Mouse (Mus musculus): ENCODE data around the gene Acod1. TPM values are rescaled to one million over a fixed set of nuclear protein-coding genes. Genes with fewer than 3 reads are reported as not detected.
A peak's percentile ranks its signal among the peaks of the same experiment; 100 is the strongest.

The Acod1 gene
- total RNA-seq (2021): not detected
- long read RNA-seq, experiment 1: 0 reads
- long read RNA-seq, experiment 2: 0 reads

GRCm38 (mm10) chr14:103046677-103047076, at the start of gene Acod1:
TSS of gene Acod1 (plus strand) at chr14:103046977.
- no peak for DNase-seq

GRCm38 (mm10) chr14:103007737-103008136, 39.0 kb upstream of the Acod1 start:
- no peak for DNase-seq

- peak in 1 of 2 experiments; percentile 21 for DNase-seq
Observed at GRCm38 (mm10) chr14:103011782-103012181, 35.0 kb upstream of the Acod1 start.

- peak; percentile 66 to 77 for DNase-seq
Observed at GRCm38 (mm10) chr14:103012563-103013150, 34.1 kb upstream of the Acod1 start.

GRCm38 (mm10) chr14:103017009-103017408, 29.8 kb upstream of the Acod1 start:
- no peak for DNase-seq

- no peak for DNase-seq
Observed at GRCm38 (mm10) chr14:103020046-103020445, 26.7 kb upstream of the Acod1 start.

DNA sequence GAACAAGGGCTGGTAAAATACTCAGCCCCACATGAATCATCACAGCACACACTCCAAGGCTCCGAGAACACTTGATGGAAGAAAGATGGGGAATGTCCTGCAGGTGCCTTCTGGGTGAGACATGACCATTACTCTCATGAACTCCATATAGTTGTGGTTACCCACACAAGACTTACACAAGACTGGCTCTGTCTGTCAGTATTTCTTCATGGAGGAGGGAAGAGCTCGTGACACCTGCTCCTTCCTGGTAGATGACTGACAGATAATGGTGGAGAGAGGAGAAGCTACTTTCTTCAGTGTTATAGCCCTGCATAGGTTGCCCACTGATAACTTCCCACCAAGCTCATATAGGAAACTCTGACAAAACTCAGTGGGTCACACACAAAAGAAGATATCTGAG, 17.6 kb upstream of the Acod1 start:
- no peak for DNase-seq

DNA sequence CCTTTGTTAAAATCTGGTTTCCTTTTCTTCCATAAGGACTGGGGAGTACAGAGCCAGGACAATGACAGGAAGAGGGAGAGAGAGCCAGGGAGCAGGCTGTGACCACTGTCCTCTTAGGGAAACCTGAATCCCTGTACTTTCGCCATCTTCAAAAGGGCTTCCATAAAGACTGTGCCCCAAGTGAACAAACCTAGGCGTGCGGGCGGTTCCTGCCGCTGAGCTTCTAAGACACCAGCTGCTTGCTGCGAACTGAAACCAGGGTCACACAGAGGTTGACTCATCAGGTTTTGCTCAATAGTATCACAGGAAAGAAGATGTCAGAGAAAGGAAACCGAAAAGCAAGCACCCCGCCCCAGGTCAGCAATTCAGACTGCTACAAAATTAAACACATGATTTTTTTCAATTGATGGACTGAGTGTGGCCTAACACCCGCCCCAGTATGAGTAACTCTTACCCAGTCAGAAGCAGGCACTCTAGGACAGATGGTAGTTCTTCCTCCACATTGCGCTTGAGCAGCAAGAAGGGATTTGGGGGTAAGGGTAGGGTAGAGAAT, 13.4 kb upstream of the Acod1 start:
- DNase-seq: peak; percentile 36 to 61

DNA sequence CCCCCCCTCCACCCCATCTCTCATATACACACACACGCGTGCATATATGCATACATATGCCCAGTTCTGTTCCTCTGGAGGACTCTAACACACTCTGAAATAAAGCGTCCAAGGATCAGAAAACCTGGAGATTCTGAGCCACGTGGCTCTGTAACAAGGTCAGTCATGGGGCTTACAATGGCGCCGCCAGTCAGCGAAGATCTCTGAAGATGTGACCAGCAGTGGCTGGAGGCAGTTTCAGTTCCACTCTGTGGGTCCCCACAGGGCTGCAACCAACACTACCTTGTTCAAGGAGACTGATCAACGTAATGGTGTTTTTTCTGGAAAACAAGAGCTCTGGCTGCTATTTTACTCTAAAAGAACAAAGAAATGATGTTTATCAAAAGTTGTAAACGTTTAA, 12.7 kb upstream of the Acod1 start:
- DNase-seq: peak; percentile 10 to 16

- DNase-seq: peak in 1 of 2 experiments; percentile 56
Observed at GRCm38 (mm10) chr14:103037016-103037415, 9.8 kb upstream of the Acod1 start.

DNA sequence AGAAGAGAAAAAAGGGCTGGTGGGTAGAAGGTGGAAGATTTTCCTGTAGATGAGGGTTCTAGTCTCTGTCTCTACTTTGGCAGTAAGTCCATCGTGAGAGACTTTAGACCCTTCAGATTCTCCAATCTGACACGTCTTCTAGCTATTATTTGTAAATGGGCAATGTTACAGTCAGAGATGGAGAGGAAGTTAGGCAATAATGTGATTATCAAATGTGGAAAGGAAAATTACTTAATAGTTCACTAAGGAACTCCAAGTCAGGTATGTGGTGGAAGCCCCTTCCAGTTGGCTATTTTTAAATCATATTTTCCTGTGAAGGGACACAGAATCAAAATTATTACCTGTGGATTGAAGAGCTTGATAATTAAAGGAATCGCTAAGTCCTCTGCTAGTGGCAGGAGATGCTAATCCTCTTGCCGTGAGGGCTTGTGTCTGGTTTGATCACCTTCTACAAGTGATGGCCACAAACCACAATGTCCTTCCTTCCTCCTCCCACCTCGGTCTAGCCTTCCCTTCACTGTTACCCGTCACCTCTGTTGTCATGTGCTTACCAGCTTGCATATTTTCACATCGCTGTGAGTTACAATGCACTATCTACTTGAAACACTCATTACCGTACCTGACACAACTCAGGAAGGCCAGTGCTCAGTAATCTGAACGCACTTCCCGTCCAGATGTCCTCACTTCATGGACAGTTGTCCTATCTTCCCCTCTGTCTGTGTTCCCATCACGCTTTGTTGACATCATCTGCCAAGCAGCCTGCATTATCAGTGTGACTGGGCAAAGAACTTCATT, 1.7 kb downstream of the Acod1 start:
- DNase-seq: no peak

DNA sequence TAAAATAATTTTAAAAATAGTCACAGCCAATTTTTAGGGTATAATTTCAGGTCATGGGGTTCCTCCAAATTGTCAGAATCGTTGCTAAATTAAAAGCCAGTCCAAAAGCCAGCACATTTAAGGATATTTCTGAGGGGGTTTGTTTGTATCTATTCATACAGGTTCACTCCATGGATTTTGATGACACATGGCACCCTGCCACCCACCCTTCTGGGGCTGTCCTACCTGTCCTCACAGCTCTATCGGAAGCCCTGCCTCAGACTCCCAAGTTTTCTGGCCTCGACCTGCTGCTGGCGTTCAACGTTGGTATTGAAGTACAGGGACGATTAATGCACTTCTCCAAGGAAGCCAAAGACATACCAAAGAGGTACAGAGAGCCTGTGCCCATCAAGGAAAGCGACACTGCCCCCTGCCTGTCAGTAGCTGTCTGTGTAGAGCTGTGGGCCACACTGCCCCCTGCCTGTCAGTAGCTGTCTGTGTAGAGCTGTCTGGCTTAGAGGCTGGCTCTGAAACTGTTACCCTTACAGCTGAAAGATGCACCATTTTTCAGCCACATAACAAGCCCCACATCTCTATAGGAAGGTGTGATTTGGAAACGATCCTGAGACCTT, 4.5 kb downstream of the Acod1 start:
- peak; percentile 79 to 87 for DNase-seq

DNA sequence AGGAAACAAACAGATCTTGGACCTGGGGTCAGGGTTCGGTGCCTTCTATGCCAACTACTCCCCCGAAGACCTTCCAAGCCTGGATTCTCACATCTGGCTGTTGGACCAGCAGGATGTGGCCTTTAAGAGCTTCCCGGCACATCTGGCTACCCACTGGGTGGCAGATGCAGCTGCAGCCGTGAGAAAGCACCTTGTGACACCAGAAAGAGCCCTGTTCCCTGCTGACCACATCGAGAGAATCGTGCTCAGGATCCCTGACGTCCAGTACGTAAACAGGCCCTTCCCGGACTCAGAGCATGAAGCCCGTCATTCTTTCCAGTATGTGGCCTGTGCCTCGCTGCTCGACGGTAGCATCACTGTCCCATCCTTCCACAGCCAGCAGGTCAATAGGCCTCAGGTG, 8.0 kb downstream of the Acod1 start:
- no peak for DNase-seq

- DNase-seq: no peak
Observed at GRCm38 (mm10) chr14:103056601-103057000, 9.8 kb downstream of the Acod1 start.

DNA sequence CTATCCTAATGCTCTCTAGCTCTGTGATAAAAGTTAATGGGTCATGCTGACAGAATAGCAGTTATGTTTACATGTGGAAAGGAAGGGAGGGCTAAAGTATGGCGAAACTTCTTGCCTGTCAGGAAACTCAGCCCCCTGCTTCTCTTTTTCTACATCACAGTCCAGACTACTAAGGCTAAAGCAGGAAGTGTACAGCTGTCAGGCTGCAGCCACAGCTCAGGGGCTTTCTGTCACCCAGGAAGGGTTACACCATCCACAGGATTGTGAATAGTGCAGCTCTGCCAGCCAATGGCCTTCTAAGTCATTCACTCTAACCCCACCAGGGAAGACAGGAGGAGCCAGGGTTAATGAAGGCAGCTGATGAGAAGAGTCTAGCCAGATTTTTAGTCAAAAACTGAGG, 12.2 kb downstream of the Acod1 start:
- DNase-seq: peak in 1 of 2 experiments; percentile 42

GRCm38 (mm10) chr14:103059495-103059894, 12.7 kb downstream of the Acod1 start:
- no peak for DNase-seq

GRCm38 (mm10) chr14:103065294-103066167, 18.8 kb downstream of the Acod1 start:
- DNase-seq: peak; percentile 75 to 93

GRCm38 (mm10) chr14:103069465-103069863, 22.7 kb downstream of the Acod1 start:
- DNase-seq: no peak

DNA sequence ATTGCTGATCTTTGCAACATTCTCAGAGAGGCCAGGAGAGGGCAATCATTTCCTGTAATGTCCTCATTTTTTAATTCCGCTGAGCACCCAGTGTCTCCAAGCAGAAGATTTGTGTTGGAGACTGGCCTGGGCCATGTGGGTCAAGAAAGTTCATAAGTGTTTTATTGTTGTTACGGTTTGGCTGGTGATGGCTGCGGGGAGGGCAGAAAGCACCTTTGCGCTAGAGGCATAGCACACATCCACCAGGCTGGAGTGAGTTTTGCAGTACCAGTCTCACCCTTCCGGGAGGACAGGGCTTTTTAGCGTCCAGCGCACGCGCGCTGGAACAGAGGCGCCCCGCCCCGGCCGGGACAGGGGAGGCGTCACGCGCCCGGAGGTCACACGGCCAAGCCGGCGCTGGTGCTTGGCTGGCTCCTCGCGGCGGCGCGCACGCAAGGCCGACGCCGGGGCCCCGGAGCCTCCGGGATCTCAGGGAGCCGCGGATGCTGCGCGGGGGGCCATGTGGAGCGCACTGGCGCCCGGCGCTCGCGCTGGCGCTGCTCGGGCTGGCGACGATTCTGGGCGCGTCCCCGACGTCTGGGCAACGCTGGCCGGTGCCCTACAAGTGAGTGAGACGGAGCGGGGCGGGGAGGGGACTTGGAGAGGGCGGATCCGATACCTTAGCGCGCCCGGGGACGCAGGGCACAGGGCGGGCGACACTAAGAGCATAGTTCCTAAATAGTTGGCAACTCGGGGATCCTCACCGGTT, 23.3 kb downstream of the Acod1 start, which contains the start of gene Cln5:
Gene Cln5, plus strand, starts transcription at position 353 of the 748 bp plus-strand sequence.
- DNase-seq: peak; percentile 96 to 97

GRCm38 (mm10) chr14:103070790-103071189, 24.0 kb downstream of the Acod1 start:
- DNase-seq: peak; percentile 33 to 64

GRCm38 (mm10) chr14:103071471-103071870, 24.7 kb downstream of the Acod1 start:
- DNase-seq: no peak
